Mouse (Mus musculus) neural tube, embryonic 13.5 days (tissue): ENCODE data around the gene Elf4. TPM values are rescaled to one million over a fixed set of nuclear protein-coding genes. Genes with fewer than 3 reads are reported as not detected.

ENCODE experiments used
- ATAC-seq: fragments of 200-750 bp; cut with Nextera tagmentation; 2 replicates; pipeline ENCODE4 v1.8.0; 2017; ENCODE audit warnings: low read depth, mild to moderate bottlenecking, moderate TSS enrichment, moderate library complexity
- H3K27ac ChIP-seq: fragments of 300-500 bp; sonication (generic); replicated peaks from 2 replicates; pipeline ENCODE4 v1.5.1; 2015; ENCODE audit warnings: moderate library complexity, mild to moderate bottlenecking, inconsistent platforms
- H3K27me3 ChIP-seq: fragments of 300-500 bp; sonication (generic); 2 replicates; pipeline ENCODE4 v1.6.1; 2015; ENCODE audit warnings: mild to moderate bottlenecking, inconsistent platforms
- H3K36me3 ChIP-seq: fragments of 300-500 bp; sonication (generic); 2 replicates; pipeline ENCODE4 v1.6.1; 2015; ENCODE audit warnings: mild to moderate bottlenecking, inconsistent platforms
- H3K4me1 ChIP-seq: fragments of 300-500 bp; sonication (generic); replicated peaks from 2 replicates; pipeline ENCODE4 v1.6.1; 2015; ENCODE audit warnings: inconsistent platforms
- H3K4me2 ChIP-seq: fragments of 300-500 bp; sonication (generic); 2 replicates; pipeline ENCODE4 v1.6.1; 2015; ENCODE audit warnings: inconsistent platforms, mild to moderate bottlenecking, moderate library complexity
- H3K4me3 ChIP-seq: fragments of 300-500 bp; sonication (generic); 2 replicates; pipeline ENCODE4 v1.5.1; 2015; ENCODE audit warnings: mild to moderate bottlenecking, inconsistent platforms
- H3K9ac ChIP-seq: fragments of 300-500 bp; sonication (generic); 2 replicates; pipeline ENCODE4 v1.6.1; 2015; ENCODE audit warnings: moderate library complexity, mild to moderate bottlenecking, inconsistent platforms
- H3K9me3 ChIP-seq: fragments of 300-500 bp; sonication (generic); 2 replicates; pipeline ENCODE4 v1.6.1; 2016; ENCODE audit warnings: inconsistent platforms
- WGBS: fragments of 180-500 bp; shearing (Covaris S2); methylation state at CpG from one replicate; pipeline ENCODE4 v1.1.7; 2015; 5-methylcytosine and 5-hydroxymethylcytosine counted together
- polyA plus RNA-seq: library from polyadenylated mRNA; unstranded; fragments of >200 nt; fragmentation: Nextera tagmentation; extraction: Ambion mirVana; gene quantifications from 2 replicates; pipeline ENCODE4 v1.2.1, GENCODE M21; 2015

The Elf4 gene
- polyA plus RNA-seq, result 0.85 and 0.92 TPM in 2 replicates

- Histone ChIP-seq H3K9me3 (no peaks in the 10 kb centered on the region), H3K27ac (no peak within 1 kb of the TSS), H3K4me2 (peak within 1 kb of the TSS; percentile 62), H3K4me3 (peak within 1 kb of the TSS; percentile 34), H3K9ac (peak within 1 kb of the TSS; percentile 60), H3K4me1 (0 out of 2 replicates have a peak, but pooled peaks cover 5% of the 10 kb centered on the region), H3K36me3 (no peaks in the 10 kb centered on the region), H3K27me3 (no peaks in the 10 kb centered on the region)
- peak; percentile 88 for ATAC-seq
- 17% methylated on average over 38 of the region's 38 CpGs for WGBS
Measured at GRCm38 (mm10) chrX:48462754-48463507, at the start of gene Elf4. TSS of gene Elf4 (minus strand) at chrX:48463132.

- WGBS, result 94% methylated on average over 8 of the region's 8 CpGs
- Histone ChIP-seq H3K27me3 (no peaks in the 10 kb centered on the region), H3K9ac (no peak overlapping the region), H3K4me3 (no peak overlapping the region), H3K4me2 (no peak overlapping the region), H3K4me1 (no peaks in the 10 kb centered on the region), H3K36me3 (peaks cover 43% of the 10 kb centered on the region), H3K9me3 (no peaks in the 10 kb centered on the region), H3K27ac (no peak overlapping the region)
- ATAC-seq, result no peak
Measured at GRCm38 (mm10) chrX:48493763-48494162, 30.8 kb upstream of the Elf4 start.

- H3K4me2 ChIP-seq, result no peak overlapping the region
- H3K9me3 ChIP-seq, result no peaks in the 10 kb centered on the region
- H3K9ac ChIP-seq, result no peak overlapping the region
- H3K27ac ChIP-seq, result no peak overlapping the region
- H3K4me1 ChIP-seq, result no peaks in the 10 kb centered on the region
- H3K4me3 ChIP-seq, result no peak overlapping the region
- WGBS, result 87% methylated on average over 7 of the region's 7 CpGs
- H3K27me3 ChIP-seq, result no peaks in the 10 kb centered on the region
- peaks cover 61% of the 10 kb centered on the region for H3K36me3 ChIP-seq
- ATAC-seq, result no peak
Measured at GRCm38 (mm10) chrX:48481687-48482086, 18.8 kb upstream of the Elf4 start.

DNA sequence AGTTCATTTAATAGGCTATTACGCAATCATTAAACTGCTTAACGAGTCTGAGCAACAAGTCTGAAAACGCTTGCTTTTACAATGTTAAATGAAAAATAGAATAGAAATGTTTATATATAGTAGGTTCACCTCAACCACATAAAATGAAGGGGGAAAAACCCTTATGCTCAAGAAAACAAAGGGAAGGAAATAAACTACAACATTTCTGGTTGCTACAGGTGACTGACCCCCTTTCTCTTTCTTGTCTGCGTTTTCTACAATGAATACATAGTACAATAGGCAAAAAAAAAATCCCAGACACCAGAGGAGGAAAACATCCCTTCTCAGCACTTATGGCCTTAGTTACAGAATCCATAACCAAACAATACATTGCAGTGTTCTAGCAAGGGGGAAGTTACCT is 18.2 kb upstream of the Elf4 start:
- peaks cover 67% of the 10 kb centered on the region for H3K36me3 ChIP-seq
- no peak for ATAC-seq
- no peak overlapping the region for H3K9ac ChIP-seq
- no peak overlapping the region for H3K4me3 ChIP-seq
- 89% methylated on average over 4 of the region's 4 CpGs for WGBS
- no peak overlapping the region for H3K4me2 ChIP-seq
- no peak overlapping the region for H3K27ac ChIP-seq
- H3K27me3 ChIP-seq, result no peaks in the 10 kb centered on the region
- no peaks in the 10 kb centered on the region for H3K4me1 ChIP-seq
- no peaks in the 10 kb centered on the region for H3K9me3 ChIP-seq

DNA sequence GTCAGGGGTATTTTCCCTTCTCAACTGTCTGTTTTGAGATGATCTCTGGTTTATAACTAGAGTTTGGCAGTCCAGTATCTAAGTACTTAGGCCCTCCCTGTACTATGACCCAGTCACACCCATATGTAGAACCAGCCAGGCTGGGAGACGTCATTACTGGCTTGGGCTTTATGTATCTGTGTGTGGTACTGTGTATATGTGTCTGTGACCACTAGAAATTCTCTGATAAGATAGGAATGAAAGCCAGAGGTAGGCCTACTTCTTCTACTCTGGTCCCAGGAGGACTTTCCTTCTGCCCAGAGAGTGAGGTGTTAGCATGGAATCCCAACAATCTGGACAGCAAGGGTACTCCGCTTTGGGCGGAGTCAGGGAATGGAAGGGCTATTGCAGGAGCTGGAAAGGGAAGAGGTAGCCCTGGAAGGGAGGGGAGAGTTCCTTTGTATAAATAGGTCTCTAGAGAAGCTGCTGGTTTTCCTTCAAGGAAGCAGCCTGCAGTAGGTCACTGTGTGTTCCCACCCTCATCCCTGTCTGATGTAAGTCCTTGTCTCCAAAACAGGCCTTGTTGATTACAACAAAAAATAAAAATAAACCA is 4.5 kb upstream of the Elf4 start:
- no peak for ATAC-seq
- H3K27ac ChIP-seq, result no peak overlapping the region
- no peak overlapping the region for H3K9ac ChIP-seq
- WGBS, result 79% methylated on average over 3 of the region's 3 CpGs
- 0 out of 2 replicates have a peak, but pooled peaks cover 3% of the 10 kb centered on the region for H3K4me1 ChIP-seq
- no peaks in the 10 kb centered on the region for H3K36me3 ChIP-seq
- no peaks in the 10 kb centered on the region for H3K27me3 ChIP-seq
- no peaks in the 10 kb centered on the region for H3K9me3 ChIP-seq
- H3K4me2 ChIP-seq, result no peak overlapping the region
- H3K4me3 ChIP-seq, result no peak overlapping the region

- Histone ChIP-seq H3K36me3 (no peaks in the 10 kb centered on the region), H3K4me2 (no peak overlapping the region), H3K27ac (no peak overlapping the region), H3K27me3 (no peaks in the 10 kb centered on the region), H3K9ac (no peak overlapping the region), H3K9me3 (no peaks in the 10 kb centered on the region), H3K4me1 (0 out of 2 replicates have a peak, but pooled peaks cover 5% of the 10 kb centered on the region), H3K4me3 (no peak overlapping the region)
- 89% methylated on average over 2 of the region's 2 CpGs for WGBS
- ATAC-seq, result no peak
Measured at GRCm38 (mm10) chrX:48466174-48466573, 3.2 kb upstream of the Elf4 start.

GRCm38 (mm10) chrX:48464436-48464835 is 1.5 kb upstream of the Elf4 start:
- H3K4me1 ChIP-seq, result 0 out of 2 replicates have a peak, but pooled peaks cover 5% of the 10 kb centered on the region
- no peak for ATAC-seq
- WGBS, result 89% methylated on average over 6 of the region's 6 CpGs

GRCm38 (mm10) chrX:48463636-48464035 is 704 bp upstream of the Elf4 start:
- no peak for ATAC-seq
- Histone ChIP-seq H3K9ac (no peak overlapping the region), H3K9me3 (no peaks in the 10 kb centered on the region), H3K27ac (no peak overlapping the region), H3K27me3 (no peaks in the 10 kb centered on the region), H3K4me2 (no peak overlapping the region), H3K4me3 (no peak overlapping the region), H3K36me3 (no peaks in the 10 kb centered on the region), H3K4me1 (0 out of 2 replicates have a peak, but pooled peaks cover 5% of the 10 kb centered on the region)
- 89% methylated on average over 4 of the region's 4 CpGs for WGBS

More at GRCm38 (mm10) chrX:48464436-48464835, 1.5 kb upstream of the Elf4 start:
- Histone ChIP-seq H3K9ac (no peak overlapping the region), H3K27me3 (no peaks in the 10 kb centered on the region), H3K9me3 (no peaks in the 10 kb centered on the region), H3K4me3 (no peak overlapping the region), H3K4me2 (no peak overlapping the region), H3K36me3 (no peaks in the 10 kb centered on the region), H3K27ac (no peak overlapping the region)

GRCm38 (mm10) chrX:48462297-48462696 is 635 bp downstream of the Elf4 start:
- WGBS, result 28% methylated on average over 4 of the region's 4 CpGs
- 0 out of 2 replicates have a peak, but pooled peaks have one; percentile 32 for ATAC-seq
- no peak overlapping the region for H3K9ac ChIP-seq

GRCm38 (mm10) chrX:48461006-48461405 is 1.9 kb downstream of the Elf4 start:
- Histone ChIP-seq H3K9ac (no peak overlapping the region), H3K4me3 (no peak overlapping the region), H3K4me1 (0 out of 2 replicates have a peak, but pooled peaks cover 5% of the 10 kb centered on the region), H3K36me3 (no peaks in the 10 kb centered on the region), H3K27ac (no peak overlapping the region), H3K4me2 (no peak overlapping the region), H3K9me3 (no peaks in the 10 kb centered on the region), H3K27me3 (peaks cover 6% of the 10 kb centered on the region; the same call in 1 of the 2 replicates)
- WGBS, result 78% methylated on average over 4 of the region's 4 CpGs
- no peak for ATAC-seq

More at GRCm38 (mm10) chrX:48462297-48462696, 635 bp downstream of the Elf4 start:
- H3K9me3 ChIP-seq, result no peaks in the 10 kb centered on the region
- no peaks in the 10 kb centered on the region for H3K36me3 ChIP-seq
- 0 out of 2 replicates have a peak, but pooled peaks cover 5% of the 10 kb centered on the region for H3K4me1 ChIP-seq
- no peaks in the 10 kb centered on the region for H3K27me3 ChIP-seq
- peak overlapping the region; percentile 62 for H3K4me2 ChIP-seq
- peak overlapping the region; percentile 34 for H3K4me3 ChIP-seq
- no peak overlapping the region for H3K27ac ChIP-seq

- H3K4me2 ChIP-seq, result no peak overlapping the region
- WGBS, result 83% methylated on average over 7 of the region's 7 CpGs
- ATAC-seq, result no peak
- no peaks in the 10 kb centered on the region for H3K36me3 ChIP-seq
- no peak overlapping the region for H3K27ac ChIP-seq
- H3K9ac ChIP-seq, result no peak overlapping the region
- peaks cover 11% of the 10 kb centered on the region; the same call in 1 of the 2 replicates for H3K27me3 ChIP-seq
- no peaks in the 10 kb centered on the region for H3K9me3 ChIP-seq
- H3K4me1 ChIP-seq, result 0 out of 2 replicates have a peak, but pooled peaks cover 5% of the 10 kb centered on the region
- H3K4me3 ChIP-seq, result no peak overlapping the region
Measured at GRCm38 (mm10) chrX:48460496-48460895, 2.4 kb downstream of the Elf4 start.

DNA sequence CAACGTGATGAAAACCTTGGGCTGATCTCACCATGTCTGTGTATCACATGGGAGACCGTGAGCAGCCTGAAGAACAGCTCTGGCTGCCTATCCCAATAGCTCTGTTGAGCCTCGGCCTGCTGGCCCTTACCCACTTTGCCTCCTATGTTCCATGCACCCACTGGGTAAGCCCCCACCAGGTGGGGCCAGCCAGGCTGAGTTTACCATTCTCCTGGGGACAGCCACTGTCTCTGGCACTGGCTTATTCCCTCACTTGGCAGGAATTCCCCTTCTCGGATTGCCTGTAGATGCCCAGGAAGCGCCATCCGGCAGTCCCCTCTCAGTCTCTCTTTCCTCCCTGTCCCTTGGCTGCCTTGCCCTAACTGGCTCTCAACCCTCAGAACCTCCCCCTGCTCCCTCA is 6.0 kb downstream of the Elf4 start:
- no peak for ATAC-seq
- H3K4me2 ChIP-seq, result no peak overlapping the region
- WGBS, result 61% methylated on average over 4 of the region's 6 CpGs
- no peak overlapping the region for H3K9ac ChIP-seq
- H3K9me3 ChIP-seq, result no peaks in the 10 kb centered on the region
- no peaks in the 10 kb centered on the region for H3K4me1 ChIP-seq
- H3K4me3 ChIP-seq, result no peak overlapping the region
- peaks cover 34% of the 10 kb centered on the region for H3K27me3 ChIP-seq
- no peaks in the 10 kb centered on the region for H3K36me3 ChIP-seq
- no peak overlapping the region for H3K27ac ChIP-seq
